Comparison of ENCODE assay signal across 23 mouse cellular contexts in the genomic region with DNA sequence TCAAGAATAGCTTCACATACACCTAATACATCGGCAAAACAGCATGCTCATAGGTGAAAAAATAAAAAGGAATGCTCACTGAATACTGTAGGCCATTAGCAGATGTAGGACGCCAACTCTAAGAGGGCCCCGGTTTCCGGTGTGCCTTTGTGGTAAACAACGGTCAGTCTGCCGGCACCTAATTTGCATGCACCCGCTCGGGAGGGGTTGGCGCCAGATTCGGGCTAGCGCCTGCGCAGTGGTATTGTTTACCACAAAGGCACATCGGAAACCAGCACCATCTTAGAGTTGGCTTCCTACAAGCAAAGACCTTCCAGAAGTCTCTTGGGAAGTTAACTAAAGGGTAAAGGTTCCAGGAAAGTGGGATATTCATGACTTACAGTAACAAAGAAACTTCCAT.
"Had no signal": no experiment of that assay in that cellular context is flagged by ENCODE, and none has a peak within 500 bp of the region (broad histone marks: within the 10 kb centered on the region; RNA-seq: fewer than 3 reads in every experiment).

No protein-coding gene starts in this region.

- H3K4me2 ChIP-seq: heart, embryonic 12.5 days; hindbrain, embryonic 13.5 days; hindbrain, embryonic 15.5 days; intestine, embryonic 15.5 days; limb, embryonic 12.5 days; liver, embryonic 12.5 days had no signal

- H3K9ac ChIP-seq: heart, embryonic 12.5 days; hindbrain, embryonic 13.5 days; hindbrain, embryonic 15.5 days; intestine, embryonic 15.5 days; limb, embryonic 12.5 days; liver, embryonic 12.5 days had no signal

- H3K27ac ChIP-seq: gastrocnemius, adult 2 months; heart, embryonic 10.5 days; hindbrain, embryonic 10.5 days; hindbrain, embryonic 13.5 days; hindbrain, embryonic 15.5 days; intestine, embryonic 15.5 days; kidney, postnatal 0 days; layer of hippocampus, adult 2 months; left cerebral cortex, adult 2 months; limb, embryonic 10.5 days; limb, embryonic 12.5 days; liver, embryonic 12.5 days had no signal

- H3K4me3 ChIP-seq: gastrocnemius, adult 2 months; heart, embryonic 10.5 days; heart, embryonic 12.5 days; hindbrain, embryonic 10.5 days; hindbrain, embryonic 13.5 days; hindbrain, embryonic 15.5 days; intestine, embryonic 15.5 days; layer of hippocampus, adult 2 months; left cerebral cortex, adult 2 months; limb, embryonic 10.5 days; limb, embryonic 12.5 days; liver, embryonic 12.5 days had no signal

- H3K36me3 ChIP-seq: heart, embryonic 10.5 days; heart, embryonic 12.5 days; hindbrain, embryonic 10.5 days; hindbrain, embryonic 13.5 days; hindbrain, embryonic 15.5 days; intestine, embryonic 15.5 days; limb, embryonic 10.5 days; limb, embryonic 12.5 days; liver, embryonic 12.5 days had no signal

- ATAC-seq: inflammation-experienced regulatory T-cells, adult 6 months; intestine, embryonic 15.5 days; intestine, postnatal 0 days; liver, embryonic 12.5 days had no signal

- H3K27me3 ChIP-seq: heart, embryonic 12.5 days; hindbrain, embryonic 13.5 days; hindbrain, embryonic 15.5 days; intestine, embryonic 15.5 days; limb, embryonic 12.5 days; liver, embryonic 12.5 days had no signal

- DNase-seq: gastrocnemius, adult 2 months; gastrocnemius, postnatal 10 days; gastrocnemius, postnatal 25 days; heart, adult 18-20 months; heart, postnatal 10 days; heart, postnatal 4 days; kidney, adult 18-20 months; kidney, adult 8-10 months; kidney, postnatal 25 days had no signal

- H3K4me1 ChIP-seq: hindbrain, embryonic 10.5 days; intestine, embryonic 15.5 days; limb, embryonic 10.5 days; limb, embryonic 12.5 days; liver, embryonic 12.5 days had no signal

- H3K9me3 ChIP-seq: heart, embryonic 10.5 days; heart, embryonic 12.5 days; hindbrain, embryonic 10.5 days; hindbrain, embryonic 13.5 days; hindbrain, embryonic 15.5 days; intestine, embryonic 15.5 days; limb, embryonic 10.5 days; limb, embryonic 12.5 days; liver, embryonic 12.5 days had no signal
